Mouse (Mus musculus) lung, adult 2 months (tissue): ENCODE results near the gene Dgki. TPM values are rescaled to one million over a fixed set of nuclear protein-coding genes. Genes with fewer than 3 reads are reported as not detected.

ENCODE experiments used
- DNase-seq: peaks from one replicate; pipeline ENCODE4 v3.0.0; 2022
- H3K4me1 ChIP-seq: fragments of 200-500 bp; 2 replicates; pipeline ENCODE4 v1.6.1; 2011; ENCODE audit warnings: low read length; ENCODE audit not compliant: control insufficient read depth, insufficient read depth
- H3K4me3 ChIP-seq: fragments of 200-500 bp; replicated peaks from 2 replicates; pipeline ENCODE3; 2011; ENCODE audit warnings: low read depth, mild to moderate bottlenecking, control low read depth, low read length; ENCODE audit errors: extremely low read depth
- CTCF ChIP-seq: fragments of 200-500 bp; IDR thresholded peaks from 2 replicates; pipeline ENCODE4 v1.5.1; 2011; ENCODE audit warnings: mild to moderate bottlenecking, low read length, control low read depth; ENCODE audit not compliant: insufficient read depth
- POLR2A ChIP-seq: fragments of 200-500 bp; IDR thresholded peaks from 2 replicates; pipeline ENCODE4 v1.6.1; 2011; ENCODE audit warnings: low read depth, mild to moderate bottlenecking, control low read depth, low read length, borderline replicate concordance; ENCODE audit errors: extremely low read depth
- WGBS: fragments of 180-500 bp; shearing (Covaris S2); methylation state at CpG from one replicate; pipeline ENCODE4 v1.1.7; 2018; 5-methylcytosine and 5-hydroxymethylcytosine counted together
- polyA plus RNA-seq: library from polyadenylated mRNA; depleted of rRNA; stranded (reverse); fragments of >200 nt; gene quantifications from 2 replicates; pipeline ENCODE4 v1.2.3, GENCODE M21; 2012

Dgki gene
- polyA plus RNA-seq, 1 experiment, result 0.09 TPM

GRCm38 (mm10) chr6:36969249-36969885 lies 330.6 kb downstream of the Dgki start:
- WGBS, result 82% methylated on average over 5 of the region's 5 CpGs
- H3K4me1 ChIP-seq, result no peaks in the 10 kb centered on the region
- no peak overlapping the region for H3K4me3 ChIP-seq
- no peak for DNase-seq
- no peak for TF ChIP-seq CTCF
- TF ChIP-seq POLR2A, result no peak

GRCm38 (mm10) chr6:36960658-36961057 lies 339.3 kb downstream of the Dgki start:
- Histone ChIP-seq H3K4me3 (no peak overlapping the region), H3K4me1 (no peaks in the 10 kb centered on the region)
- TF ChIP-seq POLR2A (no peak), CTCF (no peak)
- DNase-seq, result no peak
- 88% methylated on average over 4 of the region's 4 CpGs for WGBS

- Histone ChIP-seq H3K4me3 (no peak overlapping the region), H3K4me1 (no peaks in the 10 kb centered on the region)
- TF ChIP-seq POLR2A (no peak), CTCF (no peak)
- 83% methylated on average over 4 of the region's 4 CpGs for WGBS
- no peak for DNase-seq
Measured at GRCm38 (mm10) chr6:36955293-36955692, 344.7 kb downstream of the Dgki start.

GRCm38 (mm10) chr6:36950648-36951047 lies 349.3 kb downstream of the Dgki start:
- no peak for DNase-seq
- Histone ChIP-seq H3K4me1 (no peaks in the 10 kb centered on the region), H3K4me3 (no peak overlapping the region)
- WGBS, result 64% methylated on average over 3 of the region's 3 CpGs
- TF ChIP-seq POLR2A, result no peak
- no peak for TF ChIP-seq CTCF

GRCm38 (mm10) chr6:36947861-36948260 lies 352.1 kb downstream of the Dgki start:
- Histone ChIP-seq H3K4me3 (no peak overlapping the region), H3K4me1 (no peaks in the 10 kb centered on the region)
- DNase-seq, result no peak
- TF ChIP-seq CTCF (no peak), POLR2A (no peak)
- 94% methylated on average over 5 of the region's 5 CpGs for WGBS

GRCm38 (mm10) chr6:36937527-36937926 lies 362.5 kb downstream of the Dgki start:
- Histone ChIP-seq H3K4me3 (no peak overlapping the region), H3K4me1 (no peaks in the 10 kb centered on the region)
- TF ChIP-seq CTCF (no peak), POLR2A (no peak)
- no peak for DNase-seq
- 41% methylated on average over 2 of the region's 2 CpGs for WGBS

GRCm38 (mm10) chr6:36936816-36937215 lies 363.2 kb downstream of the Dgki start:
- WGBS, result 90% methylated on average over 4 of the region's 4 CpGs
- Histone ChIP-seq H3K4me1 (no peaks in the 10 kb centered on the region), H3K4me3 (no peak overlapping the region)
- no peak for DNase-seq
- TF ChIP-seq POLR2A (no peak), CTCF (no peak)

GRCm38 (mm10) chr6:36931473-36931872 lies 368.5 kb downstream of the Dgki start:
- Histone ChIP-seq H3K4me3 (no peak overlapping the region), H3K4me1 (no peaks in the 10 kb centered on the region)
- 67% methylated on average over 4 of the region's 4 CpGs for WGBS
- no peak for DNase-seq
- no peak for TF ChIP-seq POLR2A
- no peak for TF ChIP-seq CTCF

GRCm38 (mm10) chr6:36929781-36930180 lies 370.2 kb downstream of the Dgki start:
- Histone ChIP-seq H3K4me1 (no peaks in the 10 kb centered on the region), H3K4me3 (no peak overlapping the region)
- TF ChIP-seq CTCF (no peak), POLR2A (no peak)
- WGBS, result 77% methylated on average over 2 of the region's 2 CpGs
- no peak for DNase-seq

GRCm38 (mm10) chr6:36926455-36926854 lies 373.5 kb downstream of the Dgki start:
- TF ChIP-seq CTCF (no peak), POLR2A (no peak)
- DNase-seq, result no peak

GRCm38 (mm10) chr6:36922006-36922405 lies 378.0 kb downstream of the Dgki start:
- no peak for DNase-seq
- WGBS, result 87% methylated on average over 4 of the region's 4 CpGs
- Histone ChIP-seq H3K4me3 (no peak overlapping the region), H3K4me1 (no peaks in the 10 kb centered on the region)
- no peak for TF ChIP-seq POLR2A
- no peak for TF ChIP-seq CTCF

More at GRCm38 (mm10) chr6:36926455-36926854, 373.5 kb downstream of the Dgki start:
- 73% methylated on average over 4 of the region's 4 CpGs for WGBS
- H3K4me1 ChIP-seq, result no peaks in the 10 kb centered on the region
- no peak overlapping the region for H3K4me3 ChIP-seq
